ENCODE assay signal across 15 mouse cellular contexts in genomic region chr2:168780596-168780995, GRCm38 (mm10). TPM values are rescaled to one million over a fixed set of nuclear protein-coding genes. Genes with fewer than 3 reads are reported as not detected.
A peak's percentile ranks its signal among the peaks of the same experiment; 100 is the strongest.
DNase-seq lines count a peak whose midpoint lies in the region; ATAC-seq and TF ChIP-seq lines count a peak whose summit lies in the region.
"Had no signal": no experiment of that assay in that cellular context is flagged by ENCODE, and none has a peak within 500 bp of the region (broad histone marks: within the 10 kb centered on the region; RNA-seq: fewer than 3 reads in every experiment).

No protein-coding gene starts in this region.

- H3K4me2 ChIP-seq in hindbrain, embryonic 13.5 days = no peak overlapping the region
- no peak overlapping the region for H3K4me2 ChIP-seq in hindbrain, embryonic 16.5 days (ENCODE audit: low read length)
- H3K4me2 ChIP-seq in limb, embryonic 12.5 days = no peak overlapping the region
- H3K4me2 ChIP-seq: heart, embryonic 15.5 days had no signal

- no peaks in the 10 kb centered on the region for H3K36me3 ChIP-seq in hindbrain, embryonic 13.5 days
- no peaks in the 10 kb centered on the region for H3K36me3 ChIP-seq in hindbrain, embryonic 16.5 days (ENCODE audit: control insufficient read depth, insufficient read depth, low read length)
- no peaks in the 10 kb centered on the region for H3K36me3 ChIP-seq in limb, embryonic 12.5 days
- H3K36me3 ChIP-seq: heart, embryonic 15.5 days had no signal

- no peaks in the 10 kb centered on the region for H3K27me3 ChIP-seq in hindbrain, embryonic 13.5 days
- no peaks in the 10 kb centered on the region for H3K27me3 ChIP-seq in hindbrain, embryonic 16.5 days (replicated peaks; ENCODE audit: control insufficient read depth, insufficient read depth, low read length)
- no peaks in the 10 kb centered on the region; the same call in 1 of the 2 replicates for H3K27me3 ChIP-seq in limb, embryonic 12.5 days
- no peaks in the 10 kb centered on the region; the same call in 1 of the 2 replicates for H3K27me3 ChIP-seq in cerebellum, adult 2 months (ENCODE audit: control insufficient read depth, insufficient read depth, low read length)
- H3K27me3 ChIP-seq: heart, embryonic 15.5 days had no signal

- TF ChIP-seq POLR2A in cerebellum, adult 2 months (IDR thresholded peaks at IDR 0.05; ENCODE audit: borderline replicate concordance, insufficient read depth, low read length) = no peak

- 34% methylated on average over 9 of the region's 9 CpGs for WGBS in hindbrain, embryonic 13.5 days
- WGBS in hindbrain, embryonic 16.5 days = 34% methylated on average over 9 of the region's 9 CpGs
- 34% methylated on average over 9 of the region's 9 CpGs for WGBS in limb, embryonic 12.5 days
- WGBS in cerebellum, adult 2 months = 30% methylated on average over 9 of the region's 9 CpGs

- H3K4me1 ChIP-seq in hindbrain, embryonic 13.5 days (replicated peaks) = peaks cover 14% of the 10 kb centered on the region
- H3K4me1 ChIP-seq in hindbrain, embryonic 16.5 days (ENCODE audit: control insufficient read depth, insufficient read depth, low read depth, low read length) = peaks cover 4% of the 10 kb centered on the region
- H3K4me1 ChIP-seq in limb, embryonic 12.5 days (replicated peaks) = peaks cover 13% of the 10 kb centered on the region; the same call in 1 of the 2 replicates
- no peaks in the 10 kb centered on the region for H3K4me1 ChIP-seq in cerebellum, adult 2 months (ENCODE audit: control insufficient read depth, insufficient read depth, low read length)
- H3K4me1 ChIP-seq: heart, embryonic 15.5 days had no signal

- H3K4me3 ChIP-seq in hindbrain, embryonic 13.5 days = no peak overlapping the region
- H3K4me3 ChIP-seq in hindbrain, embryonic 16.5 days (ENCODE audit: low read length) = no peak overlapping the region
- H3K4me3 ChIP-seq in limb, embryonic 12.5 days (replicated peaks) = no peak overlapping the region
- no peak overlapping the region for H3K4me3 ChIP-seq in cerebellum, adult 2 months (replicated peaks; ENCODE audit: insufficient read depth, low read depth, low read length)
- H3K4me3 ChIP-seq: heart, embryonic 15.5 days had no signal

- ATAC-seq in hindbrain, embryonic 13.5 days (ENCODE audit: low FRiP score) = no peak
- ATAC-seq in hindbrain, embryonic 16.5 days = no peak
- ATAC-seq in limb, embryonic 12.5 days (ENCODE audit: insufficient number of reproducible peaks, insufficient read depth, low FRiP score, low TSS enrichment, low read depth) = no peak
- ATAC-seq: Patski had no signal

- no peaks in the 10 kb centered on the region for H3K9me3 ChIP-seq in hindbrain, embryonic 13.5 days
- H3K9me3 ChIP-seq in hindbrain, embryonic 16.5 days (ENCODE audit: control insufficient read depth, low read length) = no peaks in the 10 kb centered on the region
- H3K9me3 ChIP-seq in limb, embryonic 12.5 days = no peaks in the 10 kb centered on the region
- H3K9me3 ChIP-seq: heart, embryonic 15.5 days had no signal

- DNase-seq in ES-CJ7 (ENCODE audit: low read depth, low spot score) = peak; percentile 43
- DNase-seq in R1 (ENCODE audit: low read depth, low spot score) = peak; percentile 60
- no peak for DNase-seq in adrenal gland, postnatal 10 days
- DNase-seq in cerebellum, adult 2 months = no peak
- DNase-seq: adrenal gland, adult 2 months; cerebellum, adult 8-10 months; lung, postnatal 36 days; thymus, adult 18-20 months had no signal

- H3K9ac ChIP-seq in hindbrain, embryonic 13.5 days = no peak overlapping the region
- H3K9ac ChIP-seq in hindbrain, embryonic 16.5 days (ENCODE audit: low read depth, low read length) = no peak overlapping the region
- H3K9ac ChIP-seq in limb, embryonic 12.5 days (replicated peaks) = no peak overlapping the region
- H3K9ac ChIP-seq: forebrain, postnatal 0 days; heart, embryonic 15.5 days had no signal

- 0 out of 2 replicates have a peak overlapping the region, but pooled peaks have one; percentile 5 for H3K27ac ChIP-seq in hindbrain, embryonic 13.5 days
- no peak overlapping the region for H3K27ac ChIP-seq in hindbrain, embryonic 16.5 days (ENCODE audit: low read depth, low read length)
- H3K27ac ChIP-seq in limb, embryonic 12.5 days = peak overlapping the region; percentile 47; the same call in 1 of the 2 replicates
- no peak overlapping the region for H3K27ac ChIP-seq in cerebellum, adult 2 months (ENCODE audit: insufficient read depth, low read length)
- H3K27ac ChIP-seq: heart, embryonic 15.5 days had no signal

- no peak for TF ChIP-seq CTCF in cerebellum, adult 2 months (IDR thresholded peaks at IDR 0.05; ENCODE audit: borderline replicate concordance, insufficient read depth, low read depth, low read length)

RNA-seq across cellular contexts. Expression of gene Sall4, which starts 12.9 kb away (rescaled TPM):
- 0.91 and 1.1 TPM in 2 replicates for polyA plus RNA-seq in hindbrain, embryonic 13.5 days (2015; fragmentation: Nextera tagmentation; extraction: Ambion mirVana)
- 0.51 and 0.76 TPM in 2 replicates for polyA plus RNA-seq in hindbrain, embryonic 16.5 days (2015; fragmentation: Nextera tagmentation; extraction: Ambion mirVana)
- 5.0 and 5.1 TPM in 2 replicates for polyA plus RNA-seq in limb, embryonic 12.5 days (2016; fragmentation: Nextera tagmentation; extraction: Ambion mirVana)
- total RNA-seq in adrenal gland, postnatal 10 days (2021) = under 1 TPM; 0.12 TPM
- 0.13 and 0.28 TPM in 2 replicates for polyA plus RNA-seq in cerebellum, adult 2 months (2012; rRNA removed)
- total RNA-seq: adrenal gland, adult 2 months; granulocyte monocyte progenitor cell, adult 5-6 weeks had no signal
- polyA plus RNA-seq: Patski had no signal

RNA-seq across cellular contexts. Expression of gene Atp9a, which starts 38.4 kb away (rescaled TPM):
- polyA plus RNA-seq in hindbrain, embryonic 13.5 days (2015; fragmentation: Nextera tagmentation; extraction: Ambion mirVana) = 60.4 and 65.2 TPM in 2 replicates
- polyA plus RNA-seq in hindbrain, embryonic 16.5 days (2015; fragmentation: Nextera tagmentation; extraction: Ambion mirVana) = 85.0 and 89.8 TPM in 2 replicates
- polyA plus RNA-seq in limb, embryonic 12.5 days (2016; fragmentation: Nextera tagmentation; extraction: Ambion mirVana) = 16.1 and 21.2 TPM in 2 replicates
- 10 to 100 TPM; 72.1 to 76.7 TPM for total RNA-seq in adrenal gland, postnatal 10 days (2021)
- polyA plus RNA-seq in cerebellum, adult 2 months (2012; rRNA removed) = 316 and 321 TPM in 2 replicates

Comparison
In these comparisons a context has a peak if more than half of its experiments do, and no peak if none do; other contexts are left out.
1. H3K27ac ChIP-seq: peak in hindbrain, embryonic 13.5 days (single experiment) and limb, embryonic 12.5 days (single experiment); none in hindbrain, embryonic 16.5 days (single experiment) and cerebellum, adult 2 months (single experiment).
2. DNase-seq: peak in ES-CJ7 (single experiment) and R1 (single experiment); none in adrenal gland, postnatal 10 days (single experiment) and cerebellum, adult 2 months (0 of 2).